Comparison of ENCODE assay signal across 22 mouse cellular contexts in genomic region chr7:100569907-100570306, GRCm38 (mm10).
"Had no signal": no experiment of that assay in that cellular context is flagged by ENCODE, and none has a peak within 500 bp of the region (broad histone marks: within the 10 kb centered on the region; RNA-seq: fewer than 3 reads in every experiment).

No protein-coding gene starts in this region.

- DNase-seq: kidney, adult 2 months; kidney, postnatal 14 days; kidney, postnatal 4 days; layer of hippocampus, adult 9-11 months; layer of hippocampus, postnatal 36 days; left cerebral cortex, postnatal 4 days; lung, adult 2 months; lung, postnatal 14 days; lung, postnatal 4 days; thymus, adult 2 months; thymus, postnatal 14 days; thymus, postnatal 4 days had no signal

- H3K4me1 ChIP-seq: limb, embryonic 12.5 days; limb, embryonic 15.5 days; midbrain, embryonic 13.5 days had no signal

- H3K4me3 ChIP-seq: left cerebral cortex, adult 2 months; limb, embryonic 12.5 days; limb, embryonic 15.5 days; midbrain, embryonic 10.5 days; midbrain, embryonic 13.5 days; myocyte had no signal

- H3K27ac ChIP-seq: left cerebral cortex, adult 2 months; limb, embryonic 12.5 days; limb, embryonic 15.5 days; midbrain, embryonic 10.5 days; midbrain, embryonic 13.5 days; stomach, postnatal 0 days had no signal

- H3K9me3 ChIP-seq: limb, embryonic 12.5 days; limb, embryonic 15.5 days; midbrain, embryonic 10.5 days; midbrain, embryonic 13.5 days had no signal

- H3K4me2 ChIP-seq: limb, embryonic 12.5 days; limb, embryonic 15.5 days; midbrain, embryonic 13.5 days had no signal

- H3K27me3 ChIP-seq: limb, embryonic 12.5 days; limb, embryonic 15.5 days; midbrain, embryonic 13.5 days had no signal

- ATAC-seq: inflammation-experienced regulatory T-cells, adult 6 months; intestine, postnatal 0 days; midbrain, embryonic 13.5 days; midbrain, embryonic 16.5 days had no signal

- H3K9ac ChIP-seq: limb, embryonic 12.5 days; limb, embryonic 15.5 days; midbrain, embryonic 13.5 days had no signal
